Comparison of ENCODE assay signal across 10 mouse cellular contexts in genomic region chr17:87328177-87328768, GRCm38 (mm10). TPM values are rescaled to one million over a fixed set of nuclear protein-coding genes. Genes with fewer than 3 reads are reported as not detected.
DNase-seq lines count a peak whose midpoint lies in the region; TF ChIP-seq lines count a peak whose summit lies in the region.
"Had no signal": no experiment of that assay in that cellular context is flagged by ENCODE, and none has a peak within 500 bp of the region (broad histone marks: within the 10 kb centered on the region; RNA-seq: fewer than 3 reads in every experiment).

No protein-coding gene starts in this region.

- no peak for TF ChIP-seq CTCF in cortical plate, adult 2 months (IDR thresholded peaks at IDR 0.05; ENCODE audit: extremely low read depth, insufficient read depth, low read length)
- TF ChIP-seq CTCF in layer of hippocampus, adult 2 months (conservative IDR thresholded peaks at IDR 0.05), result no peak

- DNase-seq in gastrocnemius, postnatal 25 days, result peak; percentile 6
- DNase-seq in gastrocnemius, postnatal 4 days (ENCODE audit: low spot score in 2 of 2), result no peak
- DNase-seq in layer of hippocampus, adult 2 months (ENCODE audit: low spot score in 2 of 2), result peak; percentile 77 to 88
- DNase-seq in right cerebral cortex, adult 2 months (ENCODE audit: low spot score in 2 of 2), result peak; percentile 92 to 94
- DNase-seq in adrenal gland, postnatal 25 days, result no peak
- DNase-seq in kidney, postnatal 14 days, result no peak
- DNase-seq: heart, postnatal 4 days; liver, embryonic 13.5 days had no signal

- peak overlapping the region; percentile 41; the same call in 1 of the 2 replicates for H3K27ac ChIP-seq in cortical plate, adult 2 months (ENCODE audit: insufficient read depth, low read length)
- peak overlapping the region; percentile 89 for H3K27ac ChIP-seq in layer of hippocampus, adult 2 months
- H3K27ac ChIP-seq: liver, embryonic 13.5 days; stomach, embryonic 15.5 days had no signal

- peaks cover 33% of the 10 kb centered on the region for H3K4me1 ChIP-seq in cortical plate, adult 2 months (ENCODE audit: control insufficient read depth, insufficient read depth, low read length)

- H3K4me3 ChIP-seq in cortical plate, adult 2 months (ENCODE audit: insufficient read depth, low read length), result no peak overlapping the region
- no peak overlapping the region for H3K4me3 ChIP-seq in layer of hippocampus, adult 2 months
- H3K4me3 ChIP-seq: liver, embryonic 13.5 days; stomach, embryonic 15.5 days had no signal

- TF ChIP-seq POLR2A in cortical plate, adult 2 months (IDR thresholded peaks at IDR 0.05; ENCODE audit: extremely low read depth, insufficient read depth, low read length), result 0 out of 2 replicates have a peak, but pooled peaks have one; percentile 11

RNA-seq across cellular contexts. Expression of gene Ttc7, which starts 45.6 kb away (rescaled TPM):
- 1 to 10 TPM; 7.1 to 8.4 TPM for total RNA-seq in gastrocnemius, postnatal 25 days (2021)
- total RNA-seq in gastrocnemius, postnatal 4 days (2021), result 10 to 100 TPM; 13.3 to 16.2 TPM
- polyA plus RNA-seq in cortical plate, adult 2 months (2012; rRNA removed), result 11.3 and 12.2 TPM in 2 replicates
- 1 to 10 TPM; 7.0 to 8.6 TPM for total RNA-seq in layer of hippocampus, adult 2 months (2021)
- 7.8 and 12.3 TPM in 2 replicates for total RNA-seq in adrenal gland, postnatal 25 days (2021)

Comparison
In these comparisons a context has a peak if more than half of its experiments do, and no peak if none do; other contexts are left out.
1. DNase-seq: peak in gastrocnemius, postnatal 25 days (single experiment), layer of hippocampus, adult 2 months (2 of 2) and right cerebral cortex, adult 2 months (2 of 2); none in gastrocnemius, postnatal 4 days (0 of 2), adrenal gland, postnatal 25 days (single experiment) and kidney, postnatal 14 days (single experiment).